Mouse (Mus musculus) G1E (cell line): ENCODE data around the gene Anp32b.

Experiments used
- CTCF ChIP-seq: IDR thresholded peaks from 2 replicates; pipeline ENCODE4 v1.5.1; 2012; ENCODE audit warnings: low read depth, low read length, inconsistent platforms, mixed read lengths
- GATA1 ChIP-seq: IDR thresholded peaks from 2 replicates; pipeline ENCODE4 v1.6.1; 2012; ENCODE audit warnings: borderline replicate concordance, low read length, inconsistent platforms, mixed read lengths
- POLR2AphosphoS5 ChIP-seq: IDR thresholded peaks from 2 replicates; pipeline ENCODE4 v1.6.1; 2012; ENCODE audit warnings: low read depth, low read length, inconsistent platforms; ENCODE audit not compliant: insufficient replicate concordance
- TAL1 ChIP-seq: conservative IDR thresholded peaks from 2 replicates; pipeline ENCODE4 v1.6.1; 2012; ENCODE audit warnings: low read depth, low read length, inconsistent platforms, mixed read lengths

DNA sequence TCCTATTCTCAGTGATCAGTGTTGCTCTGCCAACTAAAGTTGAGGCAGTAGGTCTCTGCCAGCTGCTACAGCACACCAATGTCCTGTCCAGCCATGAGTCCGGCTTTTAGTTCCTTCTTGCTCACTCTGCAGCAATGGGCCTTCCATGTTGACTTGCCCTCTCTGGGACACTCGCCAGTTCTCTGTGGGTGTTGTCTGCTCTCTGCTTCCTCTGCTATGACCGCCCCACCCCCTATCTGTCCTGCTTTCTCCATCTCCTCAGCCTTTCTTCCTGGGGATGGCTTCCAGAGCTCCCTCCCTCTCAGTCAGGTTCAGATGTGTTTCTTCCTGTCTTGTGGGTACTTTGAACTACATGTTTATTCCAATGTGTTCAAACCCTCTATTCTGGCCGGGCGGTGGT, 36.6 kb downstream of the Anp32b start:
- TF ChIP-seq CTCF (no peak), TAL1 (no peak), GATA1 (no peak), POLR2AphosphoS5 (no peak)
